Mouse (Mus musculus) liver, embryonic 14.5 days (tissue): Measurements from ENCODE around the gene Lhb. TPM values are rescaled to one million over a fixed set of nuclear protein-coding genes. Genes with fewer than 3 reads are reported as not detected.
"Not testable (repeated sequence)": the region's sequence is repeated elsewhere in the genome, so short reads cannot be mapped to it uniquely, and the experiment has no call there.

Experiments
- ATAC-seq: fragments of 200-750 bp; cut with Nextera tagmentation; 2 replicates; pipeline ENCODE4 v1.8.0; 2017; ENCODE audit warnings: moderate number of reproducible peaks, mild to moderate bottlenecking, moderate library complexity; ENCODE audit not compliant: insufficient read depth
- DNase-seq, 3 experiments: peaks; one replicate each; pipeline ENCODE4 v3.0.0-alpha.2; 2012 to 2013; ENCODE audit warnings: low read depth in 3 of 3, low spot score in 3 of 3
- H3K27ac ChIP-seq: fragments of 300-500 bp; sonication (generic); 2 replicates; pipeline ENCODE4 v1.5.1; 2014; ENCODE audit warnings: moderate library complexity, mild to moderate bottlenecking, control low read depth, inconsistent platforms
- H3K27me3 ChIP-seq: fragments of 300-500 bp; sonication (generic); 2 replicates; pipeline ENCODE4 v1.6.1; 2014; ENCODE audit warnings: mild to moderate bottlenecking, low read length, moderate library complexity; ENCODE audit not compliant: control insufficient read depth, insufficient read depth
- H3K36me3 ChIP-seq: fragments of 300-500 bp; sonication (generic); replicated peaks from 2 replicates; pipeline ENCODE4 v1.6.1; 2014; ENCODE audit warnings: low read depth; ENCODE audit not compliant: control insufficient read depth, insufficient read depth
- H3K4me1 ChIP-seq, 2 experiments: fragments of 200-500 bp in 1 of 2; fragments of 300-500 bp in 1 of 2; sonication (generic) in 1 of 2; replicated peaks; 2 replicates each; pipeline ENCODE4 v1.6.1; 2012 to 2014; ENCODE audit warnings: antibody characterized with exemption in 1 of 2, inconsistent platforms in 1 of 2, low read length in 1 of 2; ENCODE audit not compliant: control insufficient read depth in 2 of 2, insufficient read depth in 2 of 2
- H3K4me2 ChIP-seq: fragments of 300-500 bp; sonication (generic); 2 replicates; pipeline ENCODE4 v1.6.1; 2014; ENCODE audit warnings: low read depth, mild to moderate bottlenecking, control low read depth, moderate library complexity
- H3K4me3 ChIP-seq, 2 experiments: fragments of 200-500 bp in 1 of 2; fragments of 300-500 bp in 1 of 2; sonication (generic) in 1 of 2; 2 replicates each; pipeline ENCODE4 v1.5.1; 2012 to 2014; ENCODE audit warnings: low read depth in 2 of 2, low read length in 2 of 2, mild to moderate bottlenecking in 2 of 2, control low read depth in 1 of 2, inconsistent platforms in 1 of 2, moderate library complexity in 1 of 2; ENCODE audit not compliant: insufficient read depth in 1 of 2
- H3K9ac ChIP-seq: fragments of 300-500 bp; sonication (generic); replicated peaks from 2 replicates; pipeline ENCODE4 v1.6.1; 2014; ENCODE audit warnings: mild to moderate bottlenecking, control low read depth, moderate library complexity
- H3K9me3 ChIP-seq: fragments of 300-500 bp; sonication (generic); 2 replicates; pipeline ENCODE4 v1.6.1; 2016; ENCODE audit warnings: low read length, mixed read lengths; ENCODE audit not compliant: control insufficient read depth
- CTCF ChIP-seq: IDR thresholded peaks from 2 replicates; pipeline ENCODE4 v1.5.1; 2016; ENCODE audit warnings: antibody characterized with exemption, low read depth, control low read depth
- EP300 ChIP-seq: IDR thresholded peaks from 2 replicates; pipeline ENCODE4 v1.6.1; 2016; ENCODE audit warnings: antibody characterized with exemption, low read depth
- WGBS: fragments of 180-500 bp; shearing (Covaris S2); extraction: QIAGEN DNeasy Blood & Tissue Kit; methylation state at CpG from one replicate; pipeline ENCODE4 v1.1.7; 2014; ENCODE audit not compliant: insufficient replicate concordance; 5-methylcytosine and 5-hydroxymethylcytosine counted together
- polyA plus RNA-seq, 2 experiments: library from polyadenylated mRNA; depleted of rRNA in 1 of 2; stranded (reverse) in 1 of 2; unstranded in 1 of 2; fragments of >200 nt; fragmentation: Nextera tagmentation in 1 of 2; extraction: Ambion mirVana in 1 of 2; gene quantifications; 2 replicates each; pipeline versions ENCODE4 v1.2.1 to v1.2.3; 2012 to 2014

Gene Lhb
- polyA plus RNA-seq, 2 experiments = not detected

GRCm38 (mm10) chr7:45462868-45463267 lies 42.2 kb downstream of the Lhb start:
- H3K27me3 ChIP-seq, H3K9me3 ChIP-seq, DNase-seq, H3K9ac ChIP-seq, ATAC-seq, H3K4me3 ChIP-seq, H3K4me2 ChIP-seq, H3K27ac ChIP-seq: not testable (repeated sequence)
- peak; percentile 45 for TF ChIP-seq CTCF
- Histone ChIP-seq H3K36me3 (peaks cover 33% of the 10 kb centered on the region), H3K4me1 (peaks cover 29 to 41% of the 10 kb centered on the region in 2 experiments)
- WGBS = 69% methylated on average over 4 of the region's 4 CpGs

- no peak overlapping the region for H3K4me2 ChIP-seq
- ATAC-seq (no peak), DNase-seq (no peak)
- no peaks in the 10 kb centered on the region for H3K27me3 ChIP-seq
- H3K9me3 ChIP-seq = no peaks in the 10 kb centered on the region
- 85% methylated on average over 7 of the region's 7 CpGs for whole genome bisulfite sequencing
- TF ChIP-seq EP300 (no peak), CTCF (no peak)
- no peak overlapping the region for H3K27ac ChIP-seq
- peaks cover 23% of the 10 kb centered on the region for H3K36me3 ChIP-seq
- no peak overlapping the region for H3K4me3 ChIP-seq
- H3K9ac ChIP-seq = no peak overlapping the region
- H3K4me1 ChIP-seq = peaks cover 23 to 37% of the 10 kb centered on the region in 2 experiments
Observed at GRCm38 (mm10) chr7:45463987-45464778, 43.6 kb downstream of the Lhb start.

- 89% methylated on average over 12 of the region's 12 CpGs for WGBS
- ATAC-seq = no peak
- Histone ChIP-seq H3K9me3 (no peaks in the 10 kb centered on the region), H3K4me2 (peak overlapping the region; percentile 83; the same call in 1 of the 2 replicates), H3K9ac (no peak overlapping the region), H3K4me1 (peaks cover 22 to 34% of the 10 kb centered on the region in 2 experiments), H3K36me3 (peaks cover 23% of the 10 kb centered on the region), H3K4me3 (no peak overlapping the region), H3K27me3 (no peaks in the 10 kb centered on the region), H3K27ac (no peak overlapping the region)
- no peak for TF ChIP-seq CTCF
- no peak for TF ChIP-seq EP300
- no peak for DNase-seq
Observed at GRCm38 (mm10) chr7:45465112-45465511, 44.5 kb downstream of the Lhb start.

- Histone ChIP-seq H3K27ac (no peak overlapping the region), H3K4me1 (peaks cover 17 to 30% of the 10 kb centered on the region in 2 experiments), H3K9ac (peak overlapping the region; percentile 71), H3K36me3 (peaks cover 23% of the 10 kb centered on the region), H3K9me3 (no peaks in the 10 kb centered on the region), H3K4me3 (peak overlapping the region; percentile 62 to 69), H3K27me3 (no peaks in the 10 kb centered on the region), H3K4me2 (peak overlapping the region; percentile 83)
- TF ChIP-seq EP300 = no peak
- peak; percentile 47 for TF ChIP-seq CTCF
- DNase-seq (no peak), ATAC-seq (no peak)
- 68% methylated on average over 9 of the region's 9 CpGs for WGBS
Observed at GRCm38 (mm10) chr7:45465549-45465948, 44.9 kb downstream of the Lhb start.

- H3K4me3 ChIP-seq = peak within 1 kb of the TSS; percentile 62 to 69
- no peaks in the 10 kb centered on the region for H3K9me3 ChIP-seq
- H3K27me3 ChIP-seq = no peaks in the 10 kb centered on the region
- ATAC-seq = peak; percentile 76
- TF ChIP-seq CTCF = 0 out of 2 replicates have a peak, but pooled peaks have one; percentile 19
- TF ChIP-seq EP300 = no peak
- H3K36me3 ChIP-seq = peaks cover 22% of the 10 kb centered on the region
- H3K27ac ChIP-seq = peak within 1 kb of the TSS; percentile 51
- peaks cover 17 to 26% of the 10 kb centered on the region in 2 experiments for H3K4me1 ChIP-seq
- under 1% methylated on average over 58 of the region's 58 CpGs for WGBS
- peak within 1 kb of the TSS; percentile 83 for H3K4me2 ChIP-seq
- DNase-seq = peak; percentile 88 to 91 (median 89)
- H3K9ac ChIP-seq = peak within 1 kb of the TSS; percentile 71
Observed at GRCm38 (mm10) chr7:45466283-45467089, 45.9 kb downstream of the Lhb start, which contains the start of gene Bax. Gene Bax (minus strand): TSS chr7:45466898.
